Mouse (Mus musculus): ENCODE measurements at regions not wholly inside any gene's neighbourhood (a gene's known extent, or its start where the extent isn't known, plus 50 kb on each side); places are given as distances from the start of the nearest gene placed in this dataset.
"Not testable (repeated sequence)": the region's sequence is repeated elsewhere in the genome, so short reads cannot be mapped to it uniquely, and the experiment has no call there.

GRCm38 (mm10) chr9:84461441-84461840, 536.5 kb downstream of the Bckdhb start:
- in situ Hi-C loops (cut with MboI, MseI) = loop anchor here (25.0 kb wide), 1 partner anchor 876 kb away; the partner anchor contains the start of gene Tent5a

GRCm38 (mm10) chr9:84466741-84467140, 541.8 kb downstream of the Bckdhb start:
- in situ Hi-C loops (cut with MboI, MseI) = loop anchor here (25.0 kb wide), 1 partner anchor 871 kb away; the partner anchor contains the start of gene Tent5a

GRCm38 (mm10) chr9:84472696-84473095, 547.8 kb downstream of the Bckdhb start:
- in situ Hi-C loops (cut with MboI, MseI) = loop anchor here (25.0 kb wide), 1 partner anchor 865 kb away; the partner anchor contains the start of gene Tent5a

- in situ Hi-C loops (cut with MboI, MseI) = no loop called here
These were observed 551.0 kb downstream of the Bckdhb start for GRCm38 (mm10) chr9:84475906-84476305.

GRCm38 (mm10) chr9:84499507-84499906, 574.6 kb downstream of the Bckdhb start:
- in situ Hi-C loops (cut with MboI, MseI) = no loop called here

- in situ Hi-C loops (cut with MboI, MseI) = not testable (repeated sequence)
These were observed 578.0 kb downstream of the Bckdhb start for GRCm38 (mm10) chr9:84502981-84503380.

GRCm38 (mm10) chr9:84517064-84517463, 592.1 kb downstream of the Bckdhb start:
- in situ Hi-C loops (cut with MboI, MseI) = no loop called here

GRCm38 (mm10) chr9:84545431-84545830, 620.5 kb downstream of the Bckdhb start:
- in situ Hi-C loops (cut with MboI, MseI) = no loop called here

GRCm38 (mm10) chr9:84548012-84548660, 623.2 kb downstream of the Bckdhb start:
- in situ Hi-C loops (cut with MboI, MseI) = no loop called here

- in situ Hi-C loops (cut with MboI, MseI) = no loop called here
These were observed 630.3 kb downstream of the Bckdhb start for GRCm38 (mm10) chr9:84555237-84555636.

- in situ Hi-C loops (cut with MboI, MseI) = no loop called here
These were observed 631.4 kb downstream of the Bckdhb start for GRCm38 (mm10) chr9:84556261-84556844.

- in situ Hi-C loops (cut with MboI, MseI) = no loop called here
These were observed 633.4 kb downstream of the Bckdhb start for GRCm38 (mm10) chr9:84558346-84558745.

GRCm38 (mm10) chr9:84569533-84569932, 644.6 kb downstream of the Bckdhb start:
- in situ Hi-C loops (cut with MboI, MseI) = no loop called here

- in situ Hi-C loops (cut with MboI, MseI) = no loop called here
These were observed 652.8 kb downstream of the Bckdhb start for GRCm38 (mm10) chr9:84577781-84578180.

GRCm38 (mm10) chr9:84587791-84588190, 662.8 kb downstream of the Bckdhb start:
- in situ Hi-C loops (cut with MboI, MseI) = no loop called here

- in situ Hi-C loops (cut with MboI, MseI) = no loop called here
These were observed 669.8 kb downstream of the Bckdhb start for GRCm38 (mm10) chr9:84594724-84595123.
